Mouse (Mus musculus) forebrain, embryonic 11.5 days (tissue): ENCODE data around the gene Dirc2. TPM values are rescaled to one million over a fixed set of nuclear protein-coding genes. Genes with fewer than 3 reads are reported as not detected.
A peak's percentile ranks its signal among the peaks of the same experiment; 100 is the strongest.

Experiments
- ATAC-seq: fragments of 200-750 bp; cut with Nextera tagmentation; replicated peaks from 2 replicates; pipeline ENCODE4 v1.8.0; 2017; ENCODE audit warnings: moderate TSS enrichment; ENCODE audit not compliant: low FRiP score
- DNase-seq: peaks from one replicate; pipeline ENCODE4 v3.0.0-alpha.2; 2017; ENCODE audit warnings: low spot score
- H3K27ac ChIP-seq: fragments of 300-500 bp; sonication (generic); 2 replicates; pipeline ENCODE4 v1.5.1; 2014; ENCODE audit warnings: low read depth, low read length
- H3K27me3 ChIP-seq: fragments of 300-500 bp; sonication (generic); 2 replicates; pipeline ENCODE4 v1.6.1; 2014; ENCODE audit warnings: mild to moderate bottlenecking, low read length, mixed read lengths; ENCODE audit not compliant: control insufficient read depth, insufficient read depth
- H3K36me3 ChIP-seq: fragments of 300-500 bp; sonication (generic); 2 replicates; pipeline ENCODE4 v1.6.1; 2014; ENCODE audit warnings: mild to moderate bottlenecking, low read length, moderate library complexity, mixed read lengths; ENCODE audit not compliant: control insufficient read depth, insufficient read depth
- H3K4me1 ChIP-seq: fragments of 300-500 bp; sonication (generic); replicated peaks from 2 replicates; pipeline ENCODE4 v1.6.1; 2014; ENCODE audit warnings: low read length, mixed read lengths; ENCODE audit not compliant: control insufficient read depth, insufficient read depth
- H3K4me2 ChIP-seq: fragments of 300-500 bp; sonication (generic); 2 replicates; pipeline ENCODE4 v1.6.1; 2014; ENCODE audit warnings: low read depth, mild to moderate bottlenecking, low read length, moderate library complexity, mixed read lengths; ENCODE audit not compliant: severe bottlenecking
- H3K4me3 ChIP-seq: fragments of 300-500 bp; sonication (generic); 2 replicates; pipeline ENCODE4 v1.5.1; 2014; ENCODE audit warnings: low read depth, low read length
- H3K9ac ChIP-seq: fragments of 300-500 bp; sonication (generic); 2 replicates; pipeline ENCODE4 v1.6.1; 2014; ENCODE audit warnings: low read length
- H3K9me3 ChIP-seq: fragments of 300-500 bp; sonication (generic); 2 replicates; pipeline ENCODE4 v1.6.1; 2016; ENCODE audit warnings: low read length, mixed read lengths; ENCODE audit not compliant: control insufficient read depth
- WGBS: fragments of 180-500 bp; shearing (Covaris S2); extraction: QIAGEN DNeasy Blood & Tissue Kit; methylation state at CpG from one replicate; pipeline ENCODE4 v1.1.7; 2014; 5-methylcytosine and 5-hydroxymethylcytosine counted together
- polyA plus RNA-seq: library from polyadenylated mRNA; unstranded; fragments of >200 nt; fragmentation: Nextera tagmentation; extraction: Ambion mirVana; gene quantifications from 2 replicates; pipeline ENCODE4 v1.2.1, GENCODE M21; 2014

Dirc2 gene
- polyA plus RNA-seq, 1 experiment from 2014 or later: 13.9 TPM

DNA sequence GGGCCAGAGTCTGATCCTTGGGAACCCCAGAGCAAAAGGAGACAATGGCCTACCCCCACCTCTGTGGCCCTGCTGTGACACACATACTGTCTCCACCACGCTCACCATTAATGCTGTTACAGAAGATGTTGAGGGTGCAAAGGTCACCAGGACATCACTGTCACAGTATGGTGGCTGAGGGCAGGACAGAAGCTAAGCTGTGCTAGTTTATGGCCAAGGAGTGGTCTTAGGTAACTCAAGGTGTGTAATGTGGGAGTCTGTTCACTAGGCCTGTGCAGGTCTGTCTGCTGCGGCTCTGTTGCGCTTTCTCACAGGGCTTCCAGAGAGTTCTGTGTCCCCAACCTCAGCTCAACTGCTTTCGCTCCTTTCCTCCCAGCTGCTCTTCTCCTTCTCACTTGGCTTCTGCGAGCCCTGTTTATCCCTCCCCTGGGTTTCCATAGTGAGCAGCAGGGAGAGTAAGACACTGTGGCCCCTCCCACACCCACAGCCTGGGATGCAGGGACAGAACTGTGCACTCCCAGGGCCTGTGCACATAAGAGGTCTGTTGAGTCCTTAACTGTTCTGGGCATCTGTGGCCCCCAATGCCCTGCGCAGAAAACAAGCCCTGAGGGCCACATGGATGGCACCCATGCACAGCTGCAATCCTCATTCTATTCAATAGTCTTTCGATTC, 30.9 kb downstream of the Dirc2 start:
- Histone ChIP-seq H3K9ac (no peak overlapping the region), H3K4me2 (no peak overlapping the region), H3K27ac (no peak overlapping the region), H3K4me3 (no peak overlapping the region), H3K4me1 (no peaks in the 10 kb centered on the region), H3K27me3 (no peaks in the 10 kb centered on the region), H3K9me3 (no peaks in the 10 kb centered on the region), H3K36me3 (no peaks in the 10 kb centered on the region)
- DNase-seq (no peak), ATAC-seq (no peak)
- 67% methylated on average over 7 of the region's 7 CpGs for WGBS

DNA sequence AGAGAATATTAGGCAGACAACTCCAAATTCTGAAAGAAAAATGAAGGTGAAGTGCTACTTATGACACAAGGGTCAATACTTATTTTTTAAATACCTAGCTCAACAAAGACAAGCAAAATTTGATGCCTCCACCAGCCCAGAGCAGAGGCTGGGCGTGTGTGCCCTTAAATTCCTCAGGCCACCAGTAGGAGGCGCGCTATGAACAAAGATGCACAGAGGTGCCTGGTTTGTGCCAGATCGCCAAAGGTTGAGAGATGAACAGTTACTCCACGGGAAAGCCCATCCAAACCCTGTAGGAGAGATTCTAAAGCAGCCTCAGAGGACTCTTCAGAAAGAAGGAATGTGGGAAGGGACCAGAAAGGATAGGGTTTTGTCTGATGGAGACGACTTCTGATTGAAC, 35.1 kb downstream of the Dirc2 start:
- peak; percentile 83 for DNase-seq
- Histone ChIP-seq H3K27ac (no peak overlapping the region), H3K4me3 (no peak overlapping the region), H3K4me1 (0 out of 2 replicates have a peak, but pooled peaks cover 2% of the 10 kb centered on the region), H3K36me3 (no peaks in the 10 kb centered on the region), H3K9me3 (no peaks in the 10 kb centered on the region), H3K27me3 (no peaks in the 10 kb centered on the region), H3K4me2 (no peak overlapping the region), H3K9ac (no peak overlapping the region)
- WGBS: 12% methylated on average over 6 of the region's 6 CpGs
- ATAC-seq: 0 out of 2 replicates have a peak, but pooled peaks have one; percentile 56

DNA sequence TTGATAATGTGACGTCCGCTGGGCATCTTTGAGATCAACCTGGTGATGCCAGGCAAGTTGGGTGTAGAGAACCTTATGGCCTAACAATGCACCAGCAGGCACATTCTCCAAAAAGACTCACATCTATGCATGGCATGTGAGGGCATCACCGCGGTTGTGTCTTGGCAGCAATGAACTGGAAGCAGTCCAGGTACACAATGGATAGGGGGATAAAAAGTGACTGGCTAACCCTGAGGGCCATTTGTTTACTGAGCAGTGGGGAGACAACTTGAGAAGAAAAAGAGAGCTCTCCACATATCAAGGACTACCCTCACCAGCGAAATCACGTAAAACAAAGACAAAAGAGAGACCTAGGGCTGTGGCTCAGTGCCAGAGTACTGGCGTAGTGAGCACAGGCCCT, 37.1 kb downstream of the Dirc2 start:
- H3K4me3 ChIP-seq: no peak overlapping the region
- ATAC-seq (no peak), DNase-seq (no peak)
- no peaks in the 10 kb centered on the region for H3K27me3 ChIP-seq
- no peaks in the 10 kb centered on the region for H3K36me3 ChIP-seq
- WGBS: 88% methylated on average over 7 of the region's 7 CpGs
- H3K4me2 ChIP-seq: no peak overlapping the region
- H3K9me3 ChIP-seq: no peaks in the 10 kb centered on the region
- H3K4me1 ChIP-seq: 0 out of 2 replicates have a peak, but pooled peaks cover 5% of the 10 kb centered on the region
- no peak overlapping the region for H3K9ac ChIP-seq
- no peak overlapping the region for H3K27ac ChIP-seq

DNA sequence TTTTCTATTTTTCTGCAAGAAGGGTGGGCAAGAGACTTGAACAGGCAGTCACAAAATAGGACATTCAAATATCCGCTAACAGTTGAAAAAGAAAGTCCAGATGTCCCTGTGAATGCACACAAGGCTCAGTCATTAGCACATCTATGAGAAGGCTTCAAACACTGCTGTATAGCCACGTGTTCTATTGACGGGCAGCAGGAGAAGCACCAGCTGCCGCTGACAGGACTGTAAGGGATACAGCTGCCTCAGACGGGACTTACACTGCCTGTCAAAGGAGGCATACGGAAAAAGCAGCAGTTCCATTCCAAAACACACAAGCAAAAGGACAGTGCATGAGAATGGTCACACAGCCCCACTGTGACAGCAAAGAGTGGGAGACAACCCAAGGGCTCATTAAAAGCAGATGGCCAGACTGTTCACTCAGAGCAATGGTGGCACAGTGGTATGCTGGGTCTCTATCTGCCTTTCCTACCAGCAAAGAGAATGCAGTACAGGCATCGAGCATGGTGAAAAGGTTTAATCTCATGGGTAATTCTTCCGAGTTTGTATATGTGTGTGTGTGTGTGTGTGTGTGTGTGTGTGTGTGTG, 39.9 kb downstream of the Dirc2 start:
- Histone ChIP-seq H3K4me2 (no peak overlapping the region), H3K9ac (no peak overlapping the region), H3K4me3 (no peak overlapping the region), H3K4me1 (0 out of 2 replicates have a peak, but pooled peaks cover 5% of the 10 kb centered on the region), H3K27me3 (no peaks in the 10 kb centered on the region), H3K9me3 (no peaks in the 10 kb centered on the region), H3K36me3 (no peaks in the 10 kb centered on the region), H3K27ac (peak overlapping the region; percentile 65; the same call in 1 of the 2 replicates)
- ATAC-seq: peak; percentile 91
- DNase-seq: no peak
- 58% methylated on average over 8 of the region's 8 CpGs for WGBS

DNA sequence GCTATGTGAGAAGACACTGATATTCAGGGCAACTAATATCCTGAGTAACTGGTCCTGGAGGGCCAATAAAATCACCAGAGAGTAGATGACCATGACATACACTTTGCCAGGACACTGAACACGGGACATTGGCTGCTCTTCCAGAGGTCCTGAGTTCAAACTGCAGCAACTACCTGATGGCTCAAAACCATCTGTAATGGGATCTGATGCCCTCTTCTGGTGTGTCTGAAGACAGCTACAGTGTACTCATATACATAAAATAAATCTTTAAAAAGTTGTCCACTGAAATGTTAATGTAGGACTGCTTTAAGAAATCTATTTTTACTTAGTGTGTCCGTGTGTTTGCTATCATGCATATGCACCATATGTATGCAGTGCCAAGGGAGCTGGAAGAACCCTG, 42.6 kb downstream of the Dirc2 start:
- no peaks in the 10 kb centered on the region for H3K9me3 ChIP-seq
- WGBS: 83% methylated on average over 2 of the region's 2 CpGs
- no peak overlapping the region for H3K9ac ChIP-seq
- H3K4me3 ChIP-seq: no peak overlapping the region
- H3K36me3 ChIP-seq: no peaks in the 10 kb centered on the region
- H3K4me1 ChIP-seq: 0 out of 2 replicates have a peak, but pooled peaks cover 5% of the 10 kb centered on the region
- ATAC-seq (no peak), DNase-seq (no peak)
- no peak overlapping the region for H3K27ac ChIP-seq
- H3K4me2 ChIP-seq: no peak overlapping the region
- no peaks in the 10 kb centered on the region for H3K27me3 ChIP-seq

DNA sequence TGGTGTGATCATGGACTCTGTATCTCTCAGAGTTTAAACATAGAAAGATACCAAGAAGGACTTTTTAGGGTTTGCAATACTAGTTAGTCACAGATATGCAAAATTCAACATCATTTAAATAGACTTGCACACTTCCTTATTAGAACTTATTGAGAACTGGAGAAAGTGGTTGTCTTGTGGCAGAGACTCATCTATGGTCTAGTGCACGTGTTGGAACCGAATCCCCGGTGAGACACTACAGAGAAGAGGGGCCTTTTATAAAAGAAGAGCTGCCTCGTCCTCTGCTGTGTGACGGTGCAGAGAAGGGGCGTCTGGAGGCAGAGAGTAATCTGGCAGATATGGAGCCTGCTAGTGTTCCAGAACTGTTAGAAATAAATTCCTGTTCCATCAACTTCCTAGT, 44.6 kb downstream of the Dirc2 start:
- DNase-seq: no peak
- Histone ChIP-seq H3K9ac (no peak overlapping the region), H3K36me3 (no peaks in the 10 kb centered on the region), H3K4me3 (no peak overlapping the region), H3K4me1 (0 out of 2 replicates have a peak, but pooled peaks cover 5% of the 10 kb centered on the region), H3K27ac (no peak overlapping the region), H3K9me3 (no peaks in the 10 kb centered on the region), H3K27me3 (no peaks in the 10 kb centered on the region), H3K4me2 (no peak overlapping the region)
- 83% methylated on average over 6 of the region's 6 CpGs for WGBS
- ATAC-seq: no peak

DNA sequence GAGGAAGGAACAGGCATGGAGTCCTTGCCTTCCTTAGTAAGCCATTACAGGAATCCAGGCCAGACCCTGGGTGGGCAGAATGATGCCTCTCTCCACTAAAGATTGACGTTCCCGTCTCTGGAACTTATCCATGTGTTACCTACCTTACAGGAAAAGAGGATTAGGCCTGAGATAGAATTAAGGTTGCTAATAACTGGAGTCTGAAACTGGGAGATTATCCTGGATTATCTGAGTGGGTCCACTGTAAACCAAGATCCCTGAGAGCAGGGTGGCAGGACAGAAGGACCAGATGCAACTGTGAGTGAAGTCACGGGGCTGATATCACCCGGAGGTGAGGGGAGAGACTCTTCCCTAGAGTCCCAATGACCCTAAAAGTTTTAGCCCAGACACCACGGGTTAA, 51.4 kb downstream of the Dirc2 start:
- H3K27ac ChIP-seq: no peak overlapping the region

DNA sequence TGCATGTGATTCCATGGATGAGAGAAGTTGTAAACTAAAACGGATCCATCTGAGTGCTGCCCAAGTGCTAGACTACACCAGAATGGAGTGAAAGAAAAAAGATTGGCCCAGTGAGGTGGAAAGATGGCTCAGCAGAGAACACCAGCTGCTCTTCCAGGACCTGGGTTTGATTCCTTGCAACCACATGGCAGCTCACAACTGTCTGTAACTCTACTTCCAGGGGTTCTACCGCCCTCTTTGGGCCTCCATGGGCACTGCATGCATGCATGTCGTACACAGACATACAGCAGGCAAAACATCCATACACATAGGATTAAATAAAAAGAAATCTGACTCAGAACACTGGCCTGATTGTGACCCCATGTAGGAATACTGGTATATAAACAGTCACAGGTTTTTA, 52.9 kb downstream of the Dirc2 start:
- H3K9me3 ChIP-seq: no peaks in the 10 kb centered on the region
- H3K27ac ChIP-seq: no peak overlapping the region
- no peaks in the 10 kb centered on the region for H3K4me1 ChIP-seq
- no peak for DNase-seq
- no peak overlapping the region for H3K4me3 ChIP-seq
- no peak overlapping the region for H3K4me2 ChIP-seq
- no peaks in the 10 kb centered on the region for H3K27me3 ChIP-seq
- H3K36me3 ChIP-seq: no peaks in the 10 kb centered on the region
- no peak overlapping the region for H3K9ac ChIP-seq
- ATAC-seq: no peak
- WGBS: 75% methylated on average over 3 of the region's 3 CpGs

More for the DNA sequence above, 51.4 kb downstream of the Dirc2 start:
- Histone ChIP-seq H3K4me2 (no peak overlapping the region), H3K36me3 (no peaks in the 10 kb centered on the region), H3K4me3 (no peak overlapping the region), H3K4me1 (no peaks in the 10 kb centered on the region), H3K9me3 (no peaks in the 10 kb centered on the region), H3K9ac (no peak overlapping the region), H3K27me3 (no peaks in the 10 kb centered on the region)
- 81% methylated on average over 5 of the region's 5 CpGs for WGBS
- DNase-seq (no peak), ATAC-seq (no peak)

DNA sequence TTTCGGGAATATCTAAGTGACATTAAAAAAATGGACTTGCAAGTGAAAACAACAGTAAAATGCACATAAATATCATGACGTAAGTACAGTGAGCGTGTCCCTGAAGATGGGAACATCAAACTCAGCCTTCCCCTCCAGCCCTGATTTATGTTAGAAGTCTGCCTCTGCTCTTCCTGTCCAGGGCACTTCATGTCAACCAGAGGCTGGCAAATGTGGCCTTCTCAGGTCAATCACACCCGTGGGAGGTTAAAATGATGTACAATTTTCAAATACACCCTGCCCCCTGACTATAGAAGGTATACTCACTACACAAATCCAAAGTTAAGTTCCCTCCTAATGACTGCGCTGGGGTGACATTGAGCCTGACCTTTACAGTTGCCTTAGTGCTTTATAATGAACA, 53.4 kb downstream of the Dirc2 start:
- Histone ChIP-seq H3K27ac (no peak overlapping the region), H3K27me3 (no peaks in the 10 kb centered on the region), H3K4me3 (no peak overlapping the region), H3K9me3 (no peaks in the 10 kb centered on the region), H3K4me1 (no peaks in the 10 kb centered on the region), H3K9ac (no peak overlapping the region), H3K4me2 (no peak overlapping the region), H3K36me3 (no peaks in the 10 kb centered on the region)
- no peak for ATAC-seq
- no peak for DNase-seq
- WGBS: 93% methylated on average over 5 of the region's 5 CpGs
